Mouse (Mus musculus) urinary bladder, adult 18-20 months (tissue): ENCODE measurements around the gene Olfr127.
"Not testable (repeated sequence)": the region's sequence is repeated elsewhere in the genome, so short reads cannot be mapped to it uniquely, and the experiment has no call there.

Source experiments
- DNase-seq, 2 experiments: peaks; one replicate each; pipeline ENCODE4 v3.0.0; 2022; ENCODE audit warnings: low spot score in 2 of 2, mixed read lengths in 2 of 2

Olfr127 gene

GRCm38 (mm10) chr17:37900137-37900536 is at the start of gene Olfr127:
Olfr127 (plus strand) TSS chr17:37900437.
- no peak for DNase-seq

DNA sequence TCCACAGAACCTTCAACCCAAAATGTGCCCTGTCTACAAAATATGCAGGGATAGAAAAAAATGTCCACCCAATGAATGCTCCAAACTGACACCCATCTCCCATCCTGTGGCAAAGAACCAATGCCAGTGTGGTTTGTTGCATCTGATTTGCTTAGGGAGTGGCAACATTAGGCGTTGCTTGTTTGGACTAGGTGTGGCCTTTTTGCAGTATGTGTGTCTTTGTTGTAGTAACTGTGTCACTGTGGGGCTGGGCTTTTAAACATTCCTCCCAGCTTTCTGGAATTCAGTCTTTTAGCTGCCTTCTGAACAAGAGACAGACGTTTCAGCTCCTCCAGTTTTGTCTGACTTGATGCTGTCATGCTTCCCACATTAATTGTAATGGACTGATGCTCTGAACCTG is 36.3 kb upstream of the Olfr127 start:
- no peak for DNase-seq

DNA sequence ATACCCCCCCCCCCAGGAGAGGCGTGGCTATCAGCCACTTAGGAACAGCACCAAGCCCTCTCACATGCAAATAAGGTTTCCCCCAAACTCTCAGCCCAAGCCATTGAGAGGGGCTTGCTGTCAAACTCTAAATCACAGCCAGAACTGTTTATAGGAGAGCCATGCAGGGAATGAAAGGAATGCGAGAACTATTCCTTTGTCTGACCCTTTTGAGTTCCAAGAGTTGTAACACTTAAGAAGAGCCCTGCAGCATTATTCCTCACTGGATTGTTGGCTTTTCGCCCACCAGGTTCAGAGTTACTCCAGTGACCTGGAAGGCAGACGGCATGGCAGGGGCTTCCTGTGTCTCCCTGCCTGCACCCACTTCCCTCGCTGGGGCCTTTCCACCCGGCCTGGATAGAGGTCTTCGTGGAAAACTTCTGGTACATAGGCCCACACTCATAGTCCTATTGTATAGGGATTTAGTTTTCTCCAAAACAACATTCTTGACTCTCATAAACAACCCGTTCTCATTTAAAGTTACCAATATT is 30.5 kb upstream of the Olfr127 start:
- no peak for DNase-seq

- no peak for DNase-seq
Observed at GRCm38 (mm10) chr17:37873830-37874229, 26.4 kb upstream of the Olfr127 start.

- DNase-seq: not testable (repeated sequence)
Observed at GRCm38 (mm10) chr17:37906821-37907220, 6.6 kb downstream of the Olfr127 start.

GRCm38 (mm10) chr17:37920248-37920647 is 20.0 kb downstream of the Olfr127 start, which contains the start of gene Olfr128:
Olfr128 (plus strand) TSS chr17:37920548.
- DNase-seq: no peak

DNA sequence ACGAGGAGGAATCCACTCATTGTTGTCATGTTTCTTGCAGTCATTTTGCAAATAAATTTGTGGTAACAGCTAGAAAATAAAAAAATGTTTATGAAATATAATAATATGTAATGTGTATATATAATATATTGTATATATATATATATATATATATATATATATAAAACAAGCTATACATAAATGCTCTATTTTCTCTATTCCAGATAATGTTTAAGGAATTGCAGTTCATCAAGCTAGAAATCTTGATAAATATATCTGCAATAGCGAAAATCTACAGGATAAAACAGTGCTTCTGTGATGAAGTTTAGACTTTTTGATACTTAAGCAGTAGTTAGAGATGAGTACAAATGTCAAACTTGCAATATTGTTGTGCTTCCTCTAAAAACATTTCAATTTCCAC is 52.7 kb downstream of the Olfr127 start, which contains the start of gene Olfr761:
Gene Olfr761, minus strand, starts transcription at position 101 of the 400 bp plus-strand sequence.
- no peak for DNase-seq
